Mouse (Mus musculus) intestine, embryonic 15.5 days (tissue): Measurements from ENCODE around the gene Arhgef10l. TPM values are rescaled to one million over a fixed set of nuclear protein-coding genes. Genes with fewer than 3 reads are reported as not detected.
"Not testable (repeated sequence)": the region's sequence is repeated elsewhere in the genome, so short reads cannot be mapped to it uniquely, and the experiment has no call there.

Source experiments
- ATAC-seq: fragments of 200-750 bp; cut with Nextera tagmentation; 2 replicates; pipeline ENCODE4 v1.8.0; 2017; ENCODE audit warnings: moderate TSS enrichment, moderate library complexity
- H3K27ac ChIP-seq: fragments of 300-500 bp; sonication (generic); 2 replicates; pipeline ENCODE4 v1.5.1; 2015; ENCODE audit warnings: mild to moderate bottlenecking, inconsistent platforms
- H3K27me3 ChIP-seq: fragments of 300-500 bp; sonication (generic); replicated peaks from 2 replicates; pipeline ENCODE4 v1.6.1; 2015; ENCODE audit warnings: inconsistent platforms
- H3K36me3 ChIP-seq: fragments of 300-500 bp; sonication (generic); 2 replicates; pipeline ENCODE4 v1.6.1; 2015; ENCODE audit warnings: inconsistent platforms
- H3K4me1 ChIP-seq: fragments of 300-500 bp; sonication (generic); replicated peaks from 2 replicates; pipeline ENCODE4 v1.6.1; 2015; ENCODE audit warnings: inconsistent platforms
- H3K4me2 ChIP-seq: fragments of 300-500 bp; sonication (generic); replicated peaks from 2 replicates; pipeline ENCODE4 v1.6.1; 2015; ENCODE audit warnings: mild to moderate bottlenecking, inconsistent platforms
- H3K4me3 ChIP-seq: fragments of 300-500 bp; sonication (generic); replicated peaks from 2 replicates; pipeline ENCODE4 v1.5.1; 2015; ENCODE audit warnings: inconsistent platforms
- H3K9ac ChIP-seq: fragments of 300-500 bp; sonication (generic); 2 replicates; pipeline ENCODE4 v1.6.1; 2015; ENCODE audit warnings: inconsistent platforms
- H3K9me3 ChIP-seq: fragments of 300-500 bp; sonication (generic); 2 replicates; pipeline ENCODE4 v1.6.1; 2016; ENCODE audit warnings: inconsistent platforms
- WGBS: fragments of 180-500 bp; shearing (Covaris S2); methylation state at CpG from one replicate; pipeline ENCODE4 v1.1.7; 2015; 5-methylcytosine and 5-hydroxymethylcytosine counted together
- polyA plus RNA-seq: library from polyadenylated mRNA; unstranded; fragments of >200 nt; fragmentation: Nextera tagmentation; extraction: Ambion mirVana; gene quantifications from 2 replicates; pipeline ENCODE4 v1.2.1, GENCODE M21; 2015

Gene Arhgef10l
- polyA plus RNA-seq, 1 experiment from 2014 or later: 15.3 TPM

DNA sequence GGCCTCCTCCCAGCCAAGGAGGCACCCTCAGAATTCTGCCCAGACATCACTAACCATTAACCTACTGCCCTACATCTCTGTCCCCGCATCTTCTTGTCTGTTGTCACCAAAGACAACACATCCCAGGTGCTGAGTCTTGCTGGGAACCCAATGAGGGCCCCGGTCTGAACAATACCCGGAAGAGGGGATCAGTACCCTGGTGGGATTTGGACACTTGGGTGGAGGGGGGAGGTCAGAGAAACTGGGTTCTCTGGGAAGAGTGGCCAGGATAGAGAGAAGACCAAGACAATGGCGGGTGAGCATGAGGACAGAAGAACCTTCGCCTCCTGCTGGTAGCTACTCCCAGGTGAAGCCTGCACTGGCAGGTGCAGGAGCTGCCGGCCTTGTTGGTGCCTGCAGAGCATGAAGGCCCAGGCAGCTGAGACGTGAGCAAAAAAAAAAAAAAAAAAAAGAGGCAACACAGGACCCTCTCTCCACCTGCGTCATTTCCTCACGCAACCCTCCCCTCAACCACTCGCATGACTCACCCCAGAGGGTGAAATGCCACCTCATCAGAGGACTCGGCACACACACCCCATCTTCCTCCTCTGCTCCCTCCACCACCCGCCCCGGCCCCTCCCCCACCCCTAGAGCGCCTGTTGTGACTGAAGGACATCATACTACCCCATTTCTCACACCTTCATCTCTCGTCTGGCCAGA, 83.3 kb downstream of the Arhgef10l start:
- Histone ChIP-seq H3K9me3 (no peaks in the 10 kb centered on the region), H3K4me1 (peaks cover 6% of the 10 kb centered on the region; the same call in 1 of the 2 replicates), H3K4me3 (no peak overlapping the region), H3K27ac (no peak overlapping the region), H3K27me3 (no peaks in the 10 kb centered on the region), H3K4me2 (no peak overlapping the region), H3K9ac (no peak overlapping the region), H3K36me3 (peaks cover 16% of the 10 kb centered on the region)
- no peak for ATAC-seq
- 74% methylated on average over 15 of the region's 15 CpGs for WGBS

- H3K36me3 ChIP-seq: peaks cover 20% of the 10 kb centered on the region
- peaks cover 6% of the 10 kb centered on the region; the same call in 1 of the 2 replicates for H3K4me1 ChIP-seq
- H3K9ac ChIP-seq: no peak overlapping the region
- ATAC-seq: no peak
- H3K4me2 ChIP-seq: no peak overlapping the region
- WGBS: 76% methylated on average over 23 of the region's 23 CpGs
- no peaks in the 10 kb centered on the region for H3K9me3 ChIP-seq
- no peaks in the 10 kb centered on the region for H3K27me3 ChIP-seq
- H3K4me3 ChIP-seq: no peak overlapping the region
- no peak overlapping the region for H3K27ac ChIP-seq
Observed at GRCm38 (mm10) chr4:140581730-140582389, 84.0 kb downstream of the Arhgef10l start.

DNA sequence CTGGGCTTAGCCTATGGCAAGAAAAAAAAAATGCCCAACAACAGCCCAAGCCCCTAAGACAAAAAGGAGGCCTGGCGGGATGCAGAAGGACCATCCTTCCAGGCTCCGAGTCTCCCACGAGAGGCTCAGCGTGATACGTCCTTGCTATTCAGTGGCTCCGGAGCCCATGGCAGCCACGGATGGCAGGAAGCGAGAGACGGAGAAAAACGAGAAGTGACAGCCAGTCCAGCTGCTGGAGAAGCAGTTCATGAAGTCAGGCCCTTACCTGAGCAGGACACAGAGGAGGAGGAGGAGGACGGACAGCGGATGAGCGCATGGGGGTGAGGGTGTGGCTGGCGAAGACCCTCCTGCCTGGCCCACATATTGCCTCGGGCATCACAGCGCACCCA, 84.5 kb downstream of the Arhgef10l start:
- Histone ChIP-seq H3K27me3 (no peaks in the 10 kb centered on the region), H3K4me3 (no peak overlapping the region), H3K36me3 (peaks cover 20% of the 10 kb centered on the region), H3K27ac (no peak overlapping the region), H3K4me2 (no peak overlapping the region), H3K4me1 (peaks cover 6% of the 10 kb centered on the region; the same call in 1 of the 2 replicates), H3K9ac (no peak overlapping the region), H3K9me3 (no peaks in the 10 kb centered on the region)
- ATAC-seq: no peak
- 79% methylated on average over 16 of the region's 16 CpGs for WGBS

- no peaks in the 10 kb centered on the region for H3K9me3 ChIP-seq
- no peak overlapping the region for H3K27ac ChIP-seq
- 91% methylated on average over 4 of the region's 4 CpGs for WGBS
- no peak overlapping the region for H3K4me2 ChIP-seq
- no peak for ATAC-seq
- H3K27me3 ChIP-seq: no peaks in the 10 kb centered on the region
- H3K9ac ChIP-seq: no peak overlapping the region
- H3K4me1 ChIP-seq: peaks cover 6% of the 10 kb centered on the region; the same call in 1 of the 2 replicates
- peaks cover 20% of the 10 kb centered on the region for H3K36me3 ChIP-seq
- H3K4me3 ChIP-seq: no peak overlapping the region
Observed at GRCm38 (mm10) chr4:140580866-140581265, 84.9 kb downstream of the Arhgef10l start.

DNA sequence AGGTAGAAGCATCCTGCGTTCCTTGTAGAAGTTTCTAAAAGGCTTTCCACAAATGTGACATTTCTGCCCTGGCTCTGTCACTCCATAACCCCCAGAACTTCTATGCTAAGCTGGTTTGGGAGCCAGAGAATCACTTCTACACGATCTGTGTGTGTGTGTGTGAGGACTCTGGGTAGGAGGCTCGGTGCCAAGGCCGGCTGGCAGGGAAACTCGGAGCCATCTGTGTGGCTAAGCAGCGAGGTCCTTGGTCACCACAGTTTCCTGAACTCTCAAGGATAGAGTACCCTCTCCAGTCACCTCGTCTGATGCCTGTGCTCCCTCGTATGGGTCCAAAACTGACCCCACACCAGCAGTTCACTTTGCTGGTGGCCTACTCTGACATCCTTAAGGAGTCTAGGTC, 86.2 kb downstream of the Arhgef10l start:
- Histone ChIP-seq H3K27me3 (no peaks in the 10 kb centered on the region), H3K9ac (no peak overlapping the region), H3K9me3 (no peaks in the 10 kb centered on the region), H3K27ac (no peak overlapping the region), H3K4me3 (no peak overlapping the region), H3K4me1 (peaks cover 4% of the 10 kb centered on the region; the same call in 1 of the 2 replicates), H3K4me2 (no peak overlapping the region), H3K36me3 (peaks cover 23% of the 10 kb centered on the region)
- ATAC-seq: no peak
- WGBS: 91% methylated on average over 8 of the region's 8 CpGs

DNA sequence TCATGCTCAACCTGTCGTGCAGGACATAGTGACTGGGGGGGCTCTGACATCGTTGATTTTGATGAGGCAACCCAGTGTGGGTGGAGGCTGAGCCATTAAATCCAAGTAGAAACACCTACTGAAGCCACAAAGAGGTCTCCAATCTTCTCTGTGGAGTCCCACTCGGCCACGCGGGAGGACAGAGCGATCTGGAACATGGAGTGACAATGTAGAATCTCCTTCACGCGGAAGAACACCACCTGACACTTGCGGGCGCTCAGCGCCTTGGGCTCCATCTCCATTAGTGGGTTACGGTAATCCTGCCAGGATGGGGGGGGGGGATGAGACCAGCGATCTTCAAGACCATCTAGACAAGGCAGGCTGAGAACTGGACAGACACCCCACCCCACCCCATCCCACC, 86.7 kb downstream of the Arhgef10l start:
- no peak overlapping the region for H3K4me3 ChIP-seq
- 94% methylated on average over 13 of the region's 13 CpGs for WGBS
- H3K9ac ChIP-seq: no peak overlapping the region
- H3K9me3 ChIP-seq: no peaks in the 10 kb centered on the region
- ATAC-seq: no peak
- H3K4me2 ChIP-seq: no peak overlapping the region
- H3K27me3 ChIP-seq: no peaks in the 10 kb centered on the region
- no peak overlapping the region for H3K27ac ChIP-seq
- H3K4me1 ChIP-seq: no peaks in the 10 kb centered on the region; the same call in 1 of the 2 replicates
- H3K36me3 ChIP-seq: peaks cover 23% of the 10 kb centered on the region

DNA sequence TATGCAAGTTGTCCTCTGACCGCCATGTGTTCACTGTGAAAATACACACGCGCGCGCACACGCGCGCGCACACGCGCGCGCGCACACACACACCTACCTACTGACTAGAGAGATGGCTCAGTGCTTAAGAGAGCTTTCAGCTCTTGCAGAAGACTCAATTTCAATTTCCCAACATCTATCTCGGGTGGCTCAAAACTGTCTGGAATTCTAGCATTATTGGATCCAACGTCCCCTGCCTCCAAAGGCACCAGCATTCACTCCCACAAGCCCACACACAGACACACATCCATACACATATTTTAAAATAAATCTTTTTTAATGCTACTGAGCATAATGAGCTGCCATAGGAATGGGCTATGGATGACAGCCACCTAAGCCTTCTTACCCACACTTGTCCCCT, 89.2 kb downstream of the Arhgef10l start:
- no peak for ATAC-seq
- H3K27ac ChIP-seq: no peak overlapping the region
- no peak overlapping the region for H3K4me3 ChIP-seq
- H3K9ac ChIP-seq: no peak overlapping the region
- 96% methylated on average over 16 of the region's 16 CpGs for WGBS
- no peak overlapping the region for H3K4me2 ChIP-seq
- H3K36me3 ChIP-seq: peaks cover 35% of the 10 kb centered on the region
- no peaks in the 10 kb centered on the region for H3K4me1 ChIP-seq
- no peaks in the 10 kb centered on the region for H3K27me3 ChIP-seq
- H3K9me3 ChIP-seq: no peaks in the 10 kb centered on the region

DNA sequence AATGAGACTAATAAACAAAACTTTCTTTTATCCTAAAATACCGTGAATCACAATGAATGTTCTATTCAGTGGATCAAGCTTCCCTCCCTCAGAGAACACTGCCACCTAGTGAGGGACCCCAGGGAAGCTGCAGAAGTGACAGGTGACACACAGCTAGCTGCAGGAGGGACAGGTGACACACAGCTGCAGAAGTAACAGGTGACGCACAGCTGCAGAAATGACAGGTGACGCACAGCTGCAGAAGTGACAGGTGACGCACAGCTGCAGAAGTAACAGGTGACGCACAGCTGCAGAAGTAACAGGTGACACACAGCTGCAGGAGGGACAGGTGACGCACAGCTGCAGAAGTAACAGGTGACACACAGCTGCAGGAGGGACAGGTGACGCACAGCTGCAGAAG, 90.9 kb downstream of the Arhgef10l start:
- 93% methylated on average over 7 of the region's 7 CpGs for WGBS
- H3K4me2 ChIP-seq, ATAC-seq, H3K4me1 ChIP-seq, H3K27ac ChIP-seq, H3K4me3 ChIP-seq, H3K9ac ChIP-seq, H3K27me3 ChIP-seq, H3K9me3 ChIP-seq: not testable (repeated sequence)
- H3K36me3 ChIP-seq: peaks cover 41% of the 10 kb centered on the region

- no peaks in the 10 kb centered on the region for H3K4me1 ChIP-seq
- H3K4me3 ChIP-seq: no peak overlapping the region
- ATAC-seq: no peak
- no peak overlapping the region for H3K9ac ChIP-seq
- peaks cover 40% of the 10 kb centered on the region for H3K36me3 ChIP-seq
- no peaks in the 10 kb centered on the region for H3K9me3 ChIP-seq
- H3K27ac ChIP-seq: no peak overlapping the region
- H3K4me2 ChIP-seq: no peak overlapping the region
- no peaks in the 10 kb centered on the region for H3K27me3 ChIP-seq
- WGBS: 87% methylated on average over 17 of the region's 17 CpGs
Observed at GRCm38 (mm10) chr4:140572376-140572775, 93.4 kb downstream of the Arhgef10l start.

- no peak for ATAC-seq
- H3K27me3 ChIP-seq: no peaks in the 10 kb centered on the region
- H3K36me3 ChIP-seq: peaks cover 42% of the 10 kb centered on the region
- no peak overlapping the region for H3K4me2 ChIP-seq
- no peak overlapping the region for H3K4me3 ChIP-seq
- 74% methylated on average over 2 of the region's 2 CpGs for WGBS
- H3K4me1 ChIP-seq: no peaks in the 10 kb centered on the region
- no peaks in the 10 kb centered on the region for H3K9me3 ChIP-seq
- H3K27ac ChIP-seq: no peak overlapping the region
- no peak overlapping the region for H3K9ac ChIP-seq
Observed at GRCm38 (mm10) chr4:140569394-140569793, 96.4 kb downstream of the Arhgef10l start.

DNA sequence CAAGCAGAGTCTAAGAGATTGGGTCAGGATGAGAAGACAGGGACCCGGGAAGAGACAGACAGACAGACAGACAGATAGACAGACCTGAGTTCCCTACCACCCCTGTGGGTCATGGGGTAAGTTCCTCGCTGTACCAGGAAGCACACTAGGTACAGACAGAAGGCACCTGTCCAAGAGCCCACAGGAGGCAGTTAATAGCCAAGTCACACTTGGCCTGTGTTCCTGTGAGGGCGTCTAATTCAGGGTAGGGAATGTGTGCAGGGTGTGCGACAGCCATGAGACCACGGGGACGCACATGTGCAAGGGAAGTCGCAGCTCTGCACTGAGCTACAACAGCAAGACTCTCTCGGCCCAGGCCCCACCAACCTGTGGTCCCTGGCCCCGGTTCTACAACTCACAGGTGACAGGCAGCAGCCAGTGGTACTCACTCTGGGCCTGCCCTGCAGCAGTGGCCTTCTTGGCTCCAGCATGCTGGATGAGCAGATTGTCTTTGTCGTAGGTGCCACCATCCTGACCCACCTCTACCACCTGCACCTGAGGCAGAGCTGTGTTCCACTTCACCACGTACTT, 97.8 kb downstream of the Arhgef10l start:
- H3K27ac ChIP-seq: no peak overlapping the region
- H3K36me3 ChIP-seq: peaks cover 36% of the 10 kb centered on the region

GRCm38 (mm10) chr4:140566785-140567184, 99.0 kb downstream of the Arhgef10l start:
- ATAC-seq: no peak
- Histone ChIP-seq H3K27me3 (no peaks in the 10 kb centered on the region), H3K36me3 (peaks cover 44% of the 10 kb centered on the region), H3K9ac (no peak overlapping the region), H3K27ac (no peak overlapping the region), H3K4me2 (no peak overlapping the region), H3K9me3 (no peaks in the 10 kb centered on the region), H3K4me1 (no peaks in the 10 kb centered on the region), H3K4me3 (no peak overlapping the region)
- 90% methylated on average over 14 of the region's 14 CpGs for WGBS

More for the DNA sequence above, 97.8 kb downstream of the Arhgef10l start:
- no peaks in the 10 kb centered on the region for H3K4me1 ChIP-seq
- no peak overlapping the region for H3K9ac ChIP-seq
- no peak overlapping the region for H3K4me3 ChIP-seq
- no peaks in the 10 kb centered on the region for H3K9me3 ChIP-seq
- H3K27me3 ChIP-seq: no peaks in the 10 kb centered on the region
- 97% methylated on average over 11 of the region's 11 CpGs for WGBS
- ATAC-seq: no peak
- no peak overlapping the region for H3K4me2 ChIP-seq
